Mouse (Mus musculus): ENCODE measurements around the gene Fgfr2.
"Not testable (repeated sequence)": the region's sequence is repeated elsewhere in the genome, so short reads cannot be mapped to it uniquely, and the experiment has no call there.

The Fgfr2 gene

GRCm38 (mm10) chr7:130596079-130596855, 2526.9 kb downstream of the Fgfr2 start:
- DNase-seq (ENCODE audit: extremely low spot score, low read depth, low spot score) = not testable (repeated sequence)

- not testable (repeated sequence) for DNase-seq (ENCODE audit: extremely low spot score, low read depth, low spot score)
Observed at GRCm38 (mm10) chr7:130593375-130594239, 2529.5 kb downstream of the Fgfr2 start.

- DNase-seq (ENCODE audit: extremely low spot score, low read depth, low spot score) = not testable (repeated sequence)
Observed at GRCm38 (mm10) chr7:130592975-130593374, 2530.2 kb downstream of the Fgfr2 start.

GRCm38 (mm10) chr7:130590845-130591437, 2532.2 kb downstream of the Fgfr2 start:
- no peak for DNase-seq (ENCODE audit: extremely low spot score, low read depth, low spot score)

GRCm38 (mm10) chr7:130590081-130590828, 2532.9 kb downstream of the Fgfr2 start:
- DNase-seq (ENCODE audit: extremely low spot score, low read depth, low spot score) = no peak

GRCm38 (mm10) chr7:130586521-130587072, 2536.6 kb downstream of the Fgfr2 start:
- DNase-seq (ENCODE audit: extremely low spot score, low read depth, low spot score) = no peak

GRCm38 (mm10) chr7:130578607-130579006, 2544.5 kb downstream of the Fgfr2 start:
- no peak for DNase-seq (ENCODE audit: extremely low spot score, low read depth, low spot score)

- DNase-seq (ENCODE audit: extremely low spot score, low read depth, low spot score) = no peak
Observed at GRCm38 (mm10) chr7:130578066-130578465, 2545.1 kb downstream of the Fgfr2 start.

GRCm38 (mm10) chr7:130577388-130578003, 2545.7 kb downstream of the Fgfr2 start, which contains the start of gene Tacc2:
Gene Tacc2 (plus strand): TSS chr7:130577438.
- DNase-seq (ENCODE audit: extremely low spot score, low read depth, low spot score) = no peak

GRCm38 (mm10) chr7:130576981-130577380, 2546.2 kb downstream of the Fgfr2 start:
- DNase-seq (ENCODE audit: extremely low spot score, low read depth, low spot score) = no peak

- DNase-seq (ENCODE audit: extremely low spot score, low read depth, low spot score) = no peak
Observed at GRCm38 (mm10) chr7:130574211-130574991, 2548.7 kb downstream of the Fgfr2 start.

GRCm38 (mm10) chr7:130573746-130574145, 2549.4 kb downstream of the Fgfr2 start:
- DNase-seq (ENCODE audit: extremely low spot score, low read depth, low spot score) = no peak

GRCm38 (mm10) chr7:130572821-130573220, 2550.3 kb downstream of the Fgfr2 start, which contains the start of gene Nsmce4a:
Gene Nsmce4a (minus strand): TSS chr7:130573118.
- no peak for DNase-seq (ENCODE audit: extremely low spot score, low read depth, low spot score)

- DNase-seq (ENCODE audit: extremely low spot score, low read depth, low spot score) = no peak
Observed at GRCm38 (mm10) chr7:130570472-130570871, 2552.7 kb downstream of the Fgfr2 start.

GRCm38 (mm10) chr7:130568783-130569436, 2554.2 kb downstream of the Fgfr2 start:
- no peak for DNase-seq (ENCODE audit: extremely low spot score, low read depth, low spot score)

- DNase-seq (ENCODE audit: extremely low spot score, low read depth, low spot score) = no peak
Observed at GRCm38 (mm10) chr7:130564596-130564995, 2558.6 kb downstream of the Fgfr2 start.

- DNase-seq (ENCODE audit: extremely low spot score, low read depth, low spot score) = no peak
Observed at GRCm38 (mm10) chr7:130563880-130564279, 2559.3 kb downstream of the Fgfr2 start.

- no peak for DNase-seq (ENCODE audit: extremely low spot score, low read depth, low spot score)
Observed at GRCm38 (mm10) chr7:130563276-130563675, 2559.9 kb downstream of the Fgfr2 start.

- DNase-seq (ENCODE audit: extremely low spot score, low read depth, low spot score) = no peak
Observed at GRCm38 (mm10) chr7:130560933-130561332, 2562.2 kb downstream of the Fgfr2 start.
